Mouse (Mus musculus): ENCODE data around the gene Frmd4b. TPM values are rescaled to one million over a fixed set of nuclear protein-coding genes. Genes with fewer than 3 reads are reported as not detected.
"Not testable (repeated sequence)": the region's sequence is repeated elsewhere in the genome, so short reads cannot be mapped to it uniquely, and the experiment has no call there.

Gene Frmd4b
- total RNA-seq, 2 experiments from 2014 or later, result 0.33 to 1.2 TPM

DNA sequence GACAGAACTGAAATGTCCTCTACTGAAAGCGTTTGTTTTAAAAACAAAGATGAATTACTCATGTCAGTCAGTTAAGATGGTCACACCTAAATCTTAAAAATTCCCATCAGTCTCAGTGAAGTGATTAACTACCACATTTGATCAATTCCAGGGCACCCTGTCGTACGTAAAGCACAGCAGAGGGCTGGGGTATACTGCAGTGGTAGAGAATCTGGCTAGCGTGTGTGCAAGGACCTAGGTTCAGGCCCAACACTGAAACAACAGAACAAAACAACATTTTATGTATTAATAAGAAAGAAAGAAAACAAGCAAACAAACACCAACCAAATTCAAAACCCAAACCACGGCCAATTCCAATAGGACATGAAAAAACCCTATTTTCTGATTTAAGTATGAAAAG is 331.0 kb downstream of the Frmd4b start:
- ATAC-seq (replicated peaks; ENCODE audit: low FRiP score, low TSS enrichment, poor library complexity, severe bottlenecking), result no peak

DNA sequence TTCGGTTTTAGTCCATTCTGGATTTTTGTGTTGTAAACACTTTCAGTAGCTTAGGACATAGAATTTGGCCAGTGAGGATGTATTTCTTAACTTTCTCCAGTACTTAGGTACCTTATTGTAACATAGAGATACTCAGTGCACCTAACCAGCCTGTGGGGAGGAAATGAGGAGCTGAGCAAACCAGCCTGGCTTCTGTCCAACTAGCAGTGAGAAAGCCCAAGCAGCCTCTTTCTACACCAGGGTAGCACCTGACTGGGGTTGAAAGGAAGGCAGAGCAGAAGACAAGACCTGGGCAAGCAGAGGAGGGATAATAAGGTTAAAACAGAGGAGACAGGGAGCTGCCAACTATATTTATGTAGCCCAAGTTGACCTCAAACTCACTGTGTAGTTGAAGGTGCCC is 333.7 kb downstream of the Frmd4b start:
- no peak for ATAC-seq (replicated peaks; ENCODE audit: low FRiP score, low TSS enrichment, poor library complexity, severe bottlenecking)

DNA sequence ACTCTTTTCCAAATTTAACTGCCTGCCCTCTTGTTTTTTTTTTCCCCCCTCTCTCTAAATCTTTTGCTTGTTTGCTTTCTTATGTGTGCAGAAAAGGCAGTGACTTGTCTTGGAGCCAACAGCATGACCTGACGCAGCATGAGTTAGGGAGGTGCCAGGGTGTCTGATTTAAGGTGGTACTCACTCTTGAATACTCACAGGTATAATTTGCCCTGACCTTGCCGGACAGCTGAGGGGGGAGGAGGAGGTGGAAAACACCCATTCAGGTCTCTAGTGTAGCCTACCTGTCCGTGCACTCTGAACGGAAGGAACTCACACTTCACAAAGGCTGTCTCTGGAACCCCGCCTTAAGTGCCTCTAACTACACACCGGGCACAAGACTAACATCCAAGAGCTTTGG is 338.5 kb downstream of the Frmd4b start:
- ATAC-seq (replicated peaks; ENCODE audit: low FRiP score, low TSS enrichment, poor library complexity, severe bottlenecking), result no peak

DNA sequence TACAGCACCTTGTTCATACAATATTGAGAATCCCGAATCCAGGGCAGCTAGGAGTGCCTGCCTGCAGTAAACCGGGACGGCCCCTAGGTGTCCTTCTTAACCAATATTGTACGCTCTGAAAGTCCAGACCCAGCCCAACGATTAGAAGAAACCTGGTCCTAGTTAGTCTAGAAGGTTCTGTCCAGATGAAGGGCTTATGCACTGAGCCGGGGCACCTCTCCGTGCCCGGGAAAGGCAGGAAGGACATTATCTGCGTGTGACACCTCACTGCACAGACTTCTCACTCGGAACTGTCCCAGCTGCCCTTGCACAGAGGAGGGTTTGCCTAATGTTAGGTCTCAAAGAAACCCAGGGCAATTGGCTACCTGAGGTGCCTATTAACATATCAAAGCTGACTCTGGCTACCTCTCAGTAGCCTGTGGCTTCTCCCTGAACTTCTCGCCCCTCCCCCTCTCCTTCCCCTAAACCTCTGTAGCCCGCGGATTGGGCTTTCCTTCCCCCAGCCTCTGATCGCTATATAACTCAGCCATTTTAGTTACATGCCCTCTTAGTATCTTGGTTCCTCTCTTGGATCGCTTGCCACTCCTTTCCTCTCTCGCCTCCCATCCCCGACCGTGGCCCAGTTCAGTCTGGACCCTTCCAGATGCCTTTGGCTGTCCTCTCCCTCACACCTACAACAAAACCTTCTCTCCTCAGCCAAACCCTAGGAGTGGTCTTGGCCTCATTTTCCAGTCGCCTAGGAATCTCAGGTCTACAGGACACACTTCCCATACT is 339.1 kb downstream of the Frmd4b start:
- ATAC-seq (replicated peaks; ENCODE audit: low FRiP score, low TSS enrichment, poor library complexity, severe bottlenecking), result peak; percentile 91

DNA sequence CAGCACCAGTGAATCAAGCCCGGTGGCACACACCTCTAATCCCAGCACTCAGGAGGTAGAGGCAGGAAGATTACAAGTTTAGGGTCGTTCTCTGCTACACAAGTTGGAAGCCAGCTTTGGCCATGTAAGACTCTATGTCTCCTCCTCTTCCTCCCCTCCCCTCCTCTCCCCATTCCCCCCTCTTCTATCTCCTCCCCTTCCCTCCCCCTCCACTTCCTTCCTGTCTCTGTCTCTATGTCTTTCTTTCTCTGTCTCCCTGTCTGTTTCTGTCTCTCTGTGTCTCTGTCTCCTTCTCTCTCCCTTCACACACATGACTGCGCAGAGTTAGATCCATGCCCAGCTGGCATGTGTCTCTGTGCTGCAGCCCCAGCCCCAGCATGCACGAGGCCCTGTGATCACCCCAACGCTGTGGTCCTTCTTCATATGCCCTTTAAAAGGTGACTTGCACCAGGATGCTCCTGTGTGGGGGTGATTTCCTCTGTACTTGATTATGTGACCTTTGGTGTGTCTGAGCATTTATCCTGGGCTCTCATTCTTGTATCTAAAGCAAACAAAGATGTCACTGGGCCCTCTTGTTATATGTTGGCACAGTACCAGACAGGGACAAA is 340.3 kb downstream of the Frmd4b start:
- ATAC-seq (replicated peaks; ENCODE audit: low FRiP score, low TSS enrichment, poor library complexity, severe bottlenecking), result no peak

DNA sequence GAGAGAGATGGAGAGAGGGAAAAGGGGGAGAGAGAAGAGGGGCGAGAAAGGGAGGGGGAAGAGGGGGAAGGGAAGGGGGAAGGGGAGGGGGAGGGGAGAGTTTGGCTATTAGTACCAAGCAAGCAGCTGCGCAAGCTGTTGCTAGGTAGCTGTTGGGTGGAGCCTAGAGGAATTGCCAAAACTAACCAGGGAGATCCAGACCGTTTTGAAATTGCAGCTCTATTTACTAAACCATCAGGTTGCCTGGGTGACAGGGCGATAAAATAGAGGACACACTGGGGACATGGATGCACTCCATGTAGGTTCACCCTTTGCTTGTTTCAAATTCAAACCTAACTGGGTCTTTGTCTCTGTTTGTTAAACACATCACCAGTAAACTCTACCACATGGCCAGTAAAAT is 341.0 kb downstream of the Frmd4b start:
- no peak for ATAC-seq (replicated peaks; ENCODE audit: low FRiP score, low TSS enrichment, poor library complexity, severe bottlenecking)

DNA sequence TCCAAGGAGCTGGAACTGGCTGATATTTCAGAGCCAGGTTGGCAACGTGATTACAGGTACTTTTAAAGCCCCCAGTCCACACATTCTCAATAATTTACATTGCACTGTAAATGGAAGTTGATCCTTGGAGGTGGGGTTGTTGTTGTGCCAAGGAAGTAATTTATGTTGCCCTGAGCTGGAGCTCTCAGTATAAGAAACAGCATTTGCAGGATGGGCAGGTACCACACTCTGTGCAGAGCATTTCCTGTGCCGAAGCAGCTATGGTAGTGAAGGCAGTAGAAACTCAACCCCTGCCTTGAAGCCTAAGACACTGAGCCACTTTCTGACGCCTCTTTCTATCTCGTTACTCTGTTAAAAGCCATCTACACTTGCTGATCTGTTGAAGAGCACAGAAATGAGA is 341.6 kb downstream of the Frmd4b start:
- no peak for ATAC-seq (replicated peaks; ENCODE audit: low FRiP score, low TSS enrichment, poor library complexity, severe bottlenecking)

DNA sequence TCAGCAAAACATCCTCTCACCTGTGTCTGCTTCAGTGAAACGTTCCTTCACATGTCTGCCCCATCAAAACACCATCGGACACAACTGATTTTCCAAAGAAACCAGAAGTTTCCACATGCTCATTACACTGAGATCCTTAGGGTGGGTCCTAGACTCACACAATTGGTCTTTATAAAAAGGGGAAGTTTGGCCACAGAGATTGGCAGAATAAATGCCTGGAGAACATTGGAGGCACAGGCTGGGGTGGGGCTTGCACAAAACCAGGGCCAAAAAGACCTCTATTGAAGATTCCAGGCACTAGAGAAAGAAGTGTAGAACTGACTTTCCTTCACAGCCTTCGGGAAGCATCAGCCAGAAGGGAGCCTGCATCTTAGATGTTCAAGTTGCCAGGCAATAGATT is 343.6 kb downstream of the Frmd4b start:
- no peak for ATAC-seq (replicated peaks; ENCODE audit: low FRiP score, low TSS enrichment, poor library complexity, severe bottlenecking)

DNA sequence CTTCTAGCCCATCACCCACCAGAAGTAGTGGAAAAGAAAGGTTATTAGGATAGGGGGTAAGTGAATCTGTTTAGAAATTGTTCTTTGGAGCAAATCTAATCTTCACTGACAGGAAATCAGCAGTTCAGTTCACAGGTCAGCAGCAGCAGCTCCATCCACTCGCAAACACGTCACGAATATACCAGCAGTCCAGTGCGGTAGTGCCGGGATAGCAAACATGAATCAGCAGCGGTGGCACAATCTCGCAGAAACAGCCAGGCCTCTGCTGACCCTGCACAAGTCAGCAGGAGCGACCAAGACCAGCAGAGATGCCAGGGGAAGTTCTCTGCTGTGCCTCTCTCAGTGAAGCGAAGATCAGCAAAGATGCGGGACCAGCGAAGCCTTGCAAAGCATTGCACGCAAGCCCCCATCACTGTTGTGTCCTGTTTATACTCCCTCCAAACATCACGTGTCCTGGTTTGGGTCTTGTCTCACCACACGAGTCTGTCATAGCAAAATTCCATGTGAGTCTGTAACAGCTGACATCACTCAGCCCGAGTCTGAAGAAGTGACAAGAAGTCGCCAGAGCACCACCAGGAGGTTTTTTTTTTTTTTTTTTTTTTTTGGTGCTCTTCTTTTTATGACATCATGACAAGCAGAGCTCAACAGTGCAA is 344.2 kb downstream of the Frmd4b start:
- ATAC-seq (replicated peaks; ENCODE audit: low FRiP score, low TSS enrichment, poor library complexity, severe bottlenecking), result no peak

DNA sequence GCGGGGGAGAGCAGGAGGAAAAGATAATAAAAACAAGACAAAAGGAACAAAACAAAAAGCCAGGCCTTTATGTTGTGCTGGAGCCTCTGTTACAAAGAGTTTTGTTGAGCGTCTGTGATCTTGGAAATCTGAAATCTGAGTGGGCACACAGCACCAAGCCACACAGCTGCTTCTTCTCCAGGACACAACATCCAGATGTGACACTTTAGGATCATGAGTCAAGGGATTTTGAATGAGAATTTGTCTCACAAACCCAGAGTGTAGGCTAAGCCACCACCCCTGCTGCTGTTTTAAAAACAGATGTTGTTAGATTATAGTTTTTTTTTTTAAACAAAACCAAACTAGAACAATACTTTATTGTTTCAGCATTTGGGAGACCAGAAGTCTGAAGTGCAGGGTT is 345.0 kb downstream of the Frmd4b start:
- ATAC-seq (replicated peaks; ENCODE audit: low FRiP score, low TSS enrichment, poor library complexity, severe bottlenecking), result no peak

DNA sequence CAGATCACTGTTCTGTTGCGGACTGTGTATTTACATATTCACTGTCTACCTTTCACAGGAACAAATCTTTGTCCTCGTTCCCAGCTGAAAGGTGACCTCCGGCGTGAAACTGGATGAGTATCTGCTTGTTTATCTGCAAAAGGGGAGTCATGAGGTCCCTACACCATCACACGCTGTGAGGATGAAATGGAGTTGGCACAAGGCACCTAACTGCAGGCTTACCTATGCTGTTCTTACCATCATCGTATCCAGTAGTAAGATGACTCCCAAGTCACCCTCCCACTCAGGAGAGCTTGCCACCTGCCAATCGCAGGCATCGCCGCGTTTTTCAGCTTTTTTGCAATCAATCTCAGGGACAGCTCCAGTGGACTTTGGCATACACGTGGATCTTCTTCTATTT is 347.7 kb downstream of the Frmd4b start:
- no peak for ATAC-seq (replicated peaks; ENCODE audit: low FRiP score, low TSS enrichment, poor library complexity, severe bottlenecking)

DNA sequence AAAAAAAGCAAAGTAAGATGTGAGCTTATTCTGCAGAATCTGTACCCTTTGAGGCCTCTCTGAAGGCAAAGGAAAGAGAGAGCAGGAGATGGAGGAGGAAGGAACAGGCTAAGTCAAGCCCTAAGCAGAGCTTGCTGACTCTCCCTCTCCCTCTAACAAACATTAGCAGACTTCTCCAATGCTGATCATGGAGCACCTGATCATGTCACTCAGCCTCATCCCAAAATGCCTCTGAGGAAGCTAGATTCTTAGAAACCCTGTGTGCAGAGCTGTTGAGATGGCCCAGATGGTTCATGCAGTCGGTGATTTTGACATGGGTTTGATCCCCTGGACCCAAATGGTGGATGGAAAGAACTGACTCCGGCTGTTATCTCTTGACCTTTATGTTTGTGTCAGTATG is 350.2 kb downstream of the Frmd4b start:
- ATAC-seq (replicated peaks; ENCODE audit: low FRiP score, low TSS enrichment, poor library complexity, severe bottlenecking), result no peak

DNA sequence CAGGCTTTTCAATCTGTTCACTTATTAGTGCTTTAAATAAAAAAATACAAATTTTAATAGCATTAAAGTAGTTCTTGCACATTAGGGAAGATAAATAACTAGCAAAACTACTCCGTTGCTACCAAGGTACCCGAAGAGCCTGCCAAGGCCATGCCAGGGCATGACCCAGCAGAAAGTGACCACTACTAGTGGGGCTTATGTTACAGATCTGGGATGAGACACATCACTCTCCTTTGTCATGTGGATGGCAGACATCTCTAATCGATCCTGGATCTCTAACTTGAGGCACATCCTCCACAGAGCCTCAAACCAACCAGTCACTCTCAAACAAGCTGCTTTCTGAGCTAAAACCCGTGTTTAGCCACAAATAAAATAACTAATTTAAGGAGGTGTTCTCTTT is 350.7 kb downstream of the Frmd4b start:
- ATAC-seq (replicated peaks; ENCODE audit: low FRiP score, low TSS enrichment, poor library complexity, severe bottlenecking), result no peak

DNA sequence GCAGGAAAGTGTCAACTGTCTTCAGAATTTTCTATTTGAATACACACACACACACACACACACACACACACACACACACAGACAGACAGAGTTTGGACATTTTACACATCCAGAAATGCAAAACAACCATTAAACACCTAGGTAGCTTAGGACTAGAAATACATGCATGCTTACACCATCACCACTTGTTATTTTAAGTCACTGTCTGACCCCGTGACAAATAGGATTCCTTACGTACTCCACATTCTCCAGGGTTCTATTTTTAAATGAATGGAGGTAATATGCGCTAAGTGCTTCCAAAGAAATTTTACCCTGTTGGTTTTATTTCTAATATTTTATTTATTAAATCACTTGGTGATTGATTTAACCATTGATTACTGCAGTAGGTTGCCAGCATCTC is 351.6 kb downstream of the Frmd4b start:
- no peak for ATAC-seq (replicated peaks; ENCODE audit: low FRiP score, low TSS enrichment, poor library complexity, severe bottlenecking)

DNA sequence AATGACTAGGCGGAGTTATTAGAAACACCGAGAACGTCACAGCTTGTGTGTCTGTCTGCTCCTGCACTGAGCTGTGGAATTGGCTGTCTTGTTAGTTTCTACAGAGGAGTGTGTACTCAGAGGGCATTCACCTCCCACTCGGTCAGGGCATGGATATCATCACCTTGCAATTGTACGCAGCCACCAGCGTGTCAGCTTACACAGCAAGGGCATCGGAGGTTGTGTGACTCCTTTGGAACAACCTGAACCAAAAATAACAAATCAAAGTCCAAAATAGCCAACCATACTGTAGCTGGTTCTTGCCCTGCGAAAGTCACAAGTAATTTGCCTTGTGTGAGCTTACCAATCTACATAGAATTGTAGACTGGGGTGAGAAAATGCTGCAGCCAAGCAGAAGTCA is 352.1 kb downstream of the Frmd4b start:
- ATAC-seq (replicated peaks; ENCODE audit: low FRiP score, low TSS enrichment, poor library complexity, severe bottlenecking), result no peak

DNA sequence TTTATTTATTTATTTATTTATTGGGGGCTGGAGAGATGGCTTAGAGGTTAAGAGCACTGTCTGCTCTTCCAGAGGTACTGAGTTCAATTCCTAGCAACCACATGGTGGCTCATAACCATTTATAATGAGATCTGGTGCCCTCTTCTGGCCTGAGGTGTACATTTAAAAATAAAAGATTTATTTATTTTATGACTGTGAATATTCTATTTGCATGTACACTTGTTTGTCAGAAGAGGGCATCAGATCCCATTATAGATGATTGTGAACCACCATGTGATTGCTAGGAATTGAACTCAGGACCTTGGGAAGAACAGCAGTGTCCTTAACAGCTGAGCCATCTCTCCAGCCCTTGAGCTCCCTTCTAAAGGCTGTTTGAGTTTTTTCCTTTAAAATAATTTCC is 353.6 kb downstream of the Frmd4b start:
- not testable (repeated sequence) for ATAC-seq (replicated peaks; ENCODE audit: low FRiP score, low TSS enrichment, poor library complexity, severe bottlenecking)

DNA sequence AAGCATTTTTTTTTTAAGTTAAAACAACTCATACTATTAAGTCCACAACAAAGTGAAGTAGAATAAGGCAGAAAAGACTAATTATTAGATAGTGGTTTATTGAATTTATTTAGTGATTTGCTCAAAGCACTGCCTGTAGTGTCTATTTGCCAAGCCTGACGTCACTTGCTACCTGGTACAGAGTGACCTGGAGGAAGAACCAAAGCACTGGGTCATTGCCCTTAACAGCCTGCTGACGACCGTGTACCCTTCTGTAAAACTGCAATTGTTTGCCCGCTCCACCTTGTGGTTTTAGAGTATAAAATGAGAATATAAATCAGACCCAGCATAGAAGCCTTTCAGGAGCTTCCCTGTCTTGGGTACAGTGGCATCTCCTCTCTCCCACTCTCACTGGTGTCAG is 355.1 kb downstream of the Frmd4b start:
- no peak for ATAC-seq (replicated peaks; ENCODE audit: low FRiP score, low TSS enrichment, poor library complexity, severe bottlenecking)

DNA sequence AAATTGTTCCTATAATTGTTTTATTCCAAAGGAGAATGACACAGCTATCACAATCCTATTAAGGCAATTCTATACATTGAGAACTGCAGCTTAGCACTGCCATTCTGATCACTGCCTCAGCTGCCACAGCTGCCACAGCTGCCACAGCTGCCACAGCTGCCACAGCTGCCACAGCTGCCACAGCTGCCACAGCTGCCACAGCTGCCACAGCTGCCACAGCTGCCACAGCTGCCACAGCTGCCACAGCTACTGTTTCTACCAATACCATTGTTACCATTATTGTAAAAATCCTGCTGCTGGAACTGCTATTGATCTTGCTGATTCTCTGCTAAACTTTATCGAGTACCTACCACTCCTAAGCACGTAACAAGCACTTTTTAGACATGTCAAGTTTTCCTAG is 357.4 kb downstream of the Frmd4b start:
- ATAC-seq (replicated peaks; ENCODE audit: low FRiP score, low TSS enrichment, poor library complexity, severe bottlenecking), result not testable (repeated sequence)

DNA sequence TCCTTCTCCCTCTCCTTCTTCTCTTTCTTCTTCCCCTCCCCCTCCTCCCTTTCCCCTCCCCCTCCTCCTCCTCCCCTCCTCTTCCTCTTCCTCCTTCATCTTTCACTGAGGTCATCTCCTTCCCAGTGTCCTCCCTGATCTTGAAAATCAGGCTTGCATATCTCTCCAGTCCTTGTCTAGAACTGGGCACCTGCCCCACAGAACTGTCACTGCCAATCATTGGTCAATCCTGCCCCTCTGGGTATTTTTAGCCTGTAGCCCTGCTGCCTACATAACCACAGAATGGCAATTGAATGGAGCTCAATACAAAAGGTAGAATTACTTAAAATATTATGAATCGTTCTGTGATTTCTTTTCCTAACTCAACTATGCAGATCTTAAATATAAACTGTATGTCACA is 358.9 kb downstream of the Frmd4b start:
- no peak for ATAC-seq (replicated peaks; ENCODE audit: low FRiP score, low TSS enrichment, poor library complexity, severe bottlenecking)

DNA sequence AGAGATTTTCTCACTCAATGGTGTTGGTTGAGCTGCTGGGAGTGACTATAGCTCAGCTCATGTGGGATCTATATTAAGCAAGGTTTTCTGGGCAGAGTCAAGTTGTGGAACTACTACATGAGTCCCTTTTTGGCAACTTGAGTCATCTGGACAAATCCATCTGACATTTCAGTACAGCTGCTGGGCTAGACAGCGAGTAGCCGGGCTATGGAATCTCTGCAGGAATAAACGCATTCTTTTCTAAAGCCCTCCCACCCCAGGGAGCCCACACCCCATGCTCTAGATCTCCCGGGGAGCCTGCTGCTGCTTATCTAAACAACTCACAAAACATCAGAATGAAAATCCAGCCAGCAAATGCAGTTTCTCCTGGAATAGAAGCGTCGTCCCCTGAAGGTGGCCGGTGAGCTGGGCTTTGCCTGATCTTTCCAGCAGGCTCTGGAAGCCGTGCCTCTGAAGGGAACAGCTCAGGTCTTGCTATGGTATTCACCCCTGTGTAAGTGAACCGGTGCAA is 364.6 kb downstream of the Frmd4b start, which contains the start of gene Lmod3:
Lmod3 (minus strand) TSS at position 49 of the 511 bp plus-strand sequence.
- ATAC-seq (replicated peaks; ENCODE audit: low FRiP score, low TSS enrichment, poor library complexity, severe bottlenecking), result no peak

DNA sequence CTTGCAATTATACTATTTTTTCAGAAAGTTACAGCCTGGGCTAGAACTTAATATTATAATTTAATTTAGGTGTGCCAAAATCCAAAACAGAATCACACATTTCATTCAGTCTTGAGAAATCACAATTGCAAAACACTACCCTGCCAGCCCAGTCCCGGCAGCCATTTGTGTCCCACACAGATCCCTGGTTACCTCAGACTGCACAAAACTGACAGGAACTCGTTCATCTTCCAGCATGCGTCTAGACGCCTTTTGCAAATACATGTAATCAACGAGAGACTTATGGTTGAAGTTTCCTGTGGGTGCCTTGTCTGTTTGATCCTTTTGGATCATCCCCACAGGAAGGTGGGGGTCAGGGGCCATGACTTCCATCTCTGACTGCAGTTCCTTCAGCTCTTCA is 365.3 kb downstream of the Frmd4b start:
- no peak for ATAC-seq (replicated peaks; ENCODE audit: low FRiP score, low TSS enrichment, poor library complexity, severe bottlenecking)
